Mouse (Mus musculus): ENCODE results near the gene Cyp2j5. TPM values are rescaled to one million over a fixed set of nuclear protein-coding genes. Genes with fewer than 3 reads are reported as not detected.

Gene Cyp2j5
- total RNA-seq, 4 experiments from 2014 or later, result 0.17 TPM; not detected in 3

Other genes starting within 250 kb of the Cyp2j5 start
- not detected for gene Cyp2j8, start 156.8 kb downstream of the Cyp2j5 start, total RNA-seq (2022)
- 10 to 100 TPM; 16.0 to 18.2 (median 16.4) TPM for gene Cyp2j6, start 110.5 kb downstream of the Cyp2j5 start, total RNA-seq (2022)
- 10 to 100 TPM; 28.5 to 37.9 (median 36.2) TPM for gene Cyp2j9, start 72.6 kb downstream of the Cyp2j5 start, total RNA-seq (2022)
- under 1 TPM in 1 of 4 experiments, not detected in 3; 0.38 TPM for gene Gm12695, start 121.0 kb upstream of the Cyp2j5 start, total RNA-seq (2022)